Mouse (Mus musculus) midbrain, embryonic 12.5 days (tissue): Measurements from ENCODE around the gene Pcolce. TPM values are rescaled to one million over a fixed set of nuclear protein-coding genes. Genes with fewer than 3 reads are reported as not detected.
A peak's percentile ranks its signal among the peaks of the same experiment; 100 is the strongest.

ENCODE experiments used
- ATAC-seq: fragments of 200-750 bp; cut with Nextera tagmentation; 2 replicates; pipeline ENCODE4 v1.8.0; 2017; ENCODE audit warnings: low read depth, moderate TSS enrichment, moderate library complexity; ENCODE audit not compliant: low FRiP score
- H3K27ac ChIP-seq: fragments of 300-500 bp; sonication (generic); replicated peaks from 2 replicates; pipeline ENCODE4 v1.5.1; 2016; ENCODE audit warnings: mild to moderate bottlenecking
- H3K27me3 ChIP-seq: fragments of 300-500 bp; sonication (generic); 2 replicates; pipeline ENCODE4 v1.6.1; 2016; ENCODE audit warnings: mild to moderate bottlenecking
- H3K36me3 ChIP-seq: fragments of 300-500 bp; sonication (generic); 2 replicates; pipeline ENCODE4 v1.6.1; 2016
- H3K4me1 ChIP-seq: fragments of 300-500 bp; sonication (generic); 2 replicates; pipeline ENCODE4 v1.6.1; 2016
- H3K4me2 ChIP-seq: fragments of 300-500 bp; sonication (generic); replicated peaks from 2 replicates; pipeline ENCODE4 v1.6.1; 2016; ENCODE audit warnings: mild to moderate bottlenecking, moderate library complexity
- H3K4me3 ChIP-seq: fragments of 300-500 bp; sonication (generic); 2 replicates; pipeline ENCODE4 v1.5.1; 2016; ENCODE audit warnings: mild to moderate bottlenecking
- H3K9ac ChIP-seq: fragments of 300-500 bp; sonication (generic); replicated peaks from 2 replicates; pipeline ENCODE4 v1.6.1; 2016; ENCODE audit warnings: mild to moderate bottlenecking, moderate library complexity
- H3K9me3 ChIP-seq: fragments of 300-500 bp; sonication (generic); 2 replicates; pipeline ENCODE4 v1.6.1; 2016; ENCODE audit warnings: mild to moderate bottlenecking
- WGBS: fragments of 180-500 bp; shearing (Covaris S2); methylation state at CpG from one replicate; pipeline ENCODE4 v1.1.7; 2016; 5-methylcytosine and 5-hydroxymethylcytosine counted together
- polyA plus RNA-seq: library from polyadenylated mRNA; unstranded; fragments of >200 nt; fragmentation: Nextera tagmentation; extraction: Ambion mirVana; gene quantifications from 2 replicates; pipeline ENCODE4 v1.2.1, GENCODE M21; 2016

The Pcolce gene
- polyA plus RNA-seq, 1 experiment from 2014 or later: 68.9 TPM

GRCm38 (mm10) chr5:137583670-137584169 is 29.9 kb downstream of the Pcolce start:
- WGBS: 17% methylated on average over 27 of the region's 27 CpGs
- H3K36me3 ChIP-seq: no peaks in the 10 kb centered on the region
- ATAC-seq: peak; percentile 66
- peaks cover 4% of the 10 kb centered on the region; the same call in 1 of the 2 replicates for H3K4me1 ChIP-seq
- H3K27ac ChIP-seq: peak overlapping the region; percentile 52; the same call in 1 of the 2 replicates
- H3K9me3 ChIP-seq: no peaks in the 10 kb centered on the region
- H3K9ac ChIP-seq: peak overlapping the region; percentile 41
- H3K27me3 ChIP-seq: peaks cover 18% of the 10 kb centered on the region
- peak overlapping the region; percentile 34 for H3K4me3 ChIP-seq
- peak overlapping the region; percentile 51 for H3K4me2 ChIP-seq

GRCm38 (mm10) chr5:137582702-137583101 is 30.9 kb downstream of the Pcolce start:
- H3K36me3 ChIP-seq: no peaks in the 10 kb centered on the region
- H3K9ac ChIP-seq: no peak overlapping the region
- H3K27ac ChIP-seq: no peak overlapping the region
- H3K4me1 ChIP-seq: peaks cover 4% of the 10 kb centered on the region; the same call in 1 of the 2 replicates
- H3K4me3 ChIP-seq: no peak overlapping the region
- ATAC-seq: no peak
- H3K27me3 ChIP-seq: peaks cover 18% of the 10 kb centered on the region
- WGBS: 40% methylated on average over 8 of the region's 8 CpGs
- no peaks in the 10 kb centered on the region for H3K9me3 ChIP-seq
- H3K4me2 ChIP-seq: 0 out of 2 replicates have a peak overlapping the region, but pooled peaks have one; percentile 51

DNA sequence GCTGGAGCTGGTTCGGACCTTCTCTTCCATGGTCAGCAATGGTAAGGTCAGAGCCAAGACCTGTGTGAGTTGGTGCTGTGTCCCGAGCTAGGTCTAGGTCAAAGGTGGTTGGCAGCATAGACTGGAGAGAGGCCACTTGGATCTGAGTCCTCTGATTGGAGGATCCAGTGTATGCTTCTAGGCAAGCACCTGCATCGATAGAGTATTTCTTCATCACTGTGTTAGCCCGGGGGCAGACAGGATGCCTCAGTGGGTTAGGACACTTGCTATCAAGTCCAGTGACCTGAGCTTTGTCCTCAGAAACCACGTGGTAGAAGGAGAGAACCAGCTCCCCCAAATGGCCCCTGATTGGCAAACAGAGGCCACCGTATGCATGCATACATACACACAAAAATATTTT is 33.3 kb downstream of the Pcolce start:
- H3K36me3 ChIP-seq: no peaks in the 10 kb centered on the region
- no peak for ATAC-seq
- H3K4me3 ChIP-seq: no peak overlapping the region
- H3K9me3 ChIP-seq: no peaks in the 10 kb centered on the region
- no peak overlapping the region for H3K9ac ChIP-seq
- H3K4me2 ChIP-seq: no peak overlapping the region
- WGBS: 81% methylated on average over 6 of the region's 6 CpGs
- peaks cover 4% of the 10 kb centered on the region; the same call in 1 of the 2 replicates for H3K4me1 ChIP-seq
- H3K27me3 ChIP-seq: peaks cover 25% of the 10 kb centered on the region
- no peak overlapping the region for H3K27ac ChIP-seq

DNA sequence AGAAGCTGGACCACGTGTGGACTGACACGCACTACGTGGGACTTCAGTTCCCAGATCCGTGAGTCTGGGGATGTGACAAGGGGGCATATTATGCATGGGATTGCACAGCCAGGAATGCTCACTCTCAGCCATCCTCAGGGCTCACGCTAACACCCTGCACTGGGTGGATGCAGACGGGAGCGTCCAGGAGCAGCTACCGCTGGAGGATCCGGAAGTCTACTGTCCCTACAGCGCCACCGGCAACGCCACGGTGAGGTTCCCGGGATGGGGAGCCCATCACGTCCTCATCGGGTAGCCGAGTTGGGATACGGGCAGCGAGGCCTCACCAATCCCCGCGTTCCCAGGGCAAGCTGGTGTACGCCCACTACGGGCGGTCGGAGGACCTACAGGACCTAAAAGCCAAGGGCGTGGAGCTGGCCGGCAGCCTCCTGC is 39.1 kb downstream of the Pcolce start:
- peak overlapping the region; percentile 5; the same call in 1 of the 2 replicates for H3K9ac ChIP-seq
- ATAC-seq: peak; percentile 41; the same call in 1 of the 2 replicates
- no peaks in the 10 kb centered on the region for H3K9me3 ChIP-seq
- peak overlapping the region; percentile 30 for H3K4me3 ChIP-seq
- no peaks in the 10 kb centered on the region for H3K36me3 ChIP-seq
- H3K27me3 ChIP-seq: peaks cover 20% of the 10 kb centered on the region; the same call in 1 of the 2 replicates
- 9% methylated on average over 27 of the region's 27 CpGs for WGBS
- no peaks in the 10 kb centered on the region; the same call in 1 of the 2 replicates for H3K4me1 ChIP-seq
- no peak overlapping the region for H3K27ac ChIP-seq
- H3K4me2 ChIP-seq: peak overlapping the region; percentile 52

DNA sequence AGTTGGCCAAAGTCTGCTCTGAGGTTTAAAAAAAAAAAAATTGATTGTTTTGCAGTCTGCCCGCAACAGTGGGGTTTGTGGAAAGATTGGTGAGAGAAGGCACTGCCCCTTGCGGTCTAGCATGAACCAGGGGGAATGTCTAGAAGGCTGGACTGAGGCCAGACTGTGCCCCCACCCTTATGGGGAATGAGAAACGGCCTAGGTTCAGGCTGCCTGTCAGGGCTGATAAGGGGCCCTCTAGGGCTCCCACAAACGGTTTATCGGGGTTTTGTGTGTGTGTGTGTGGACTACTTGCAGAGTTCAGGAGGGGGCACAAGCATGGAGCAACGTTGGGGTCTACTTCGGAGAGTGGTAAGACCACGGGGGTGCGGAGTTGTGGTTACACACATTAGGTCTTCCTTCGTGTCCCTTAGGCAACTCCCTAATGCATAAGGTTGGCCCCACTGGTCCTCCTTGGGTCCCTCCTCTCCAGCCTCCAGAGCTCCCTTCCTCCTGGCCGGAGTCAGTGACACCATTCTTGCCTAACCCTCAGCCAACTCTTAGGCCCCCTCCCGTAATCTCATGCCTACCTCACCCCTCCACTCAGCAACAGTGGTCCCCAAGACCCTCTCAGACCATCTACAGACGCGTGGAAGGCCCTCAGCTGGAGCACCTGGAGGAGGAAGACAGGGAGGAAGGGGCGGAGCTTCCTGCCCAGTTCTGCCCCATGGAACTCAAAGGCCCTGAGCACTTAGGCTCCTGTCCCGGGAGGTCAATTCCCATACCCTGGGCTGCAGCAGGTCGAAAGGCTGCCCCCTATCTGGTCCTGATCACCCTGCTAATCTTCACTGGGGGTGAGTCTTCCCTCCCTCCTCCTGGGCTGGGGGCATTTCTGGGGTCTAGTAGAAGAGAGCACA is 42.6 kb downstream of the Pcolce start:
- H3K36me3 ChIP-seq: no peaks in the 10 kb centered on the region
- H3K27ac ChIP-seq: no peak overlapping the region
- ATAC-seq: no peak
- 83% methylated on average over 17 of the region's 17 CpGs for WGBS
- no peak overlapping the region for H3K9ac ChIP-seq
- no peak overlapping the region for H3K4me3 ChIP-seq
- H3K27me3 ChIP-seq: peaks cover 17% of the 10 kb centered on the region; the same call in 1 of the 2 replicates
- H3K9me3 ChIP-seq: no peaks in the 10 kb centered on the region
- H3K4me2 ChIP-seq: no peak overlapping the region
- no peaks in the 10 kb centered on the region; the same call in 1 of the 2 replicates for H3K4me1 ChIP-seq

DNA sequence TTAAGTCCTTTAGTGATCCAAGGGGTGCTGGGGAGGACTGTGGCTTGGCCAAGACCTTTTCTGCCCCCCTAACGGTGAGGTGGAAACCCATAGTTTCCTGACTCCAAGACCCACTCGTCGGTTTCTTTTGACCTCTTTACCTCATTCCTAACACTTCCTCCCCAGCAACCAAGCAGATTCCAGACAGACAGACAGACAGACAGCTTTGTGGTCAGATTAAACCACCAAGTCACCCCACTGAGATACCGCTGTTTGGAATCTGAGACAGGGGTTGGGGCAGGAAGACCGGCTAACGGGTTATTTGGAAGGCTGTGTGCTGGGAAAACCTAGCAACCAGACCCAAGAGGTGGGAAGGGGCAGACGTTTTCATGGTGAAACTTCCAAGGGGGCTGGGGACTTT is 43.4 kb downstream of the Pcolce start:
- peaks cover 13% of the 10 kb centered on the region; the same call in 1 of the 2 replicates for H3K27me3 ChIP-seq
- 59% methylated on average over 7 of the region's 7 CpGs for WGBS
- ATAC-seq: no peak
- no peaks in the 10 kb centered on the region; the same call in 1 of the 2 replicates for H3K4me1 ChIP-seq
- no peak overlapping the region for H3K4me2 ChIP-seq
- H3K9me3 ChIP-seq: no peaks in the 10 kb centered on the region
- H3K9ac ChIP-seq: no peak overlapping the region
- no peak overlapping the region for H3K4me3 ChIP-seq
- no peak overlapping the region for H3K27ac ChIP-seq
- no peaks in the 10 kb centered on the region for H3K36me3 ChIP-seq

GRCm38 (mm10) chr5:137569665-137570064 is 43.9 kb downstream of the Pcolce start, which contains the start of gene Tfr2:
TSS of gene Tfr2 (plus strand) at chr5:137569840.
- no peaks in the 10 kb centered on the region for H3K9me3 ChIP-seq
- no peak within 1 kb of the TSS for H3K9ac ChIP-seq
- H3K27me3 ChIP-seq: peaks cover 8% of the 10 kb centered on the region; the same call in 1 of the 2 replicates
- H3K36me3 ChIP-seq: no peaks in the 10 kb centered on the region
- no peak for ATAC-seq
- H3K4me3 ChIP-seq: no peak within 1 kb of the TSS
- no peak within 1 kb of the TSS for H3K27ac ChIP-seq
- H3K4me1 ChIP-seq: no peaks in the 10 kb centered on the region; the same call in 1 of the 2 replicates
- WGBS: 43% methylated on average over 9 of the region's 9 CpGs
- H3K4me2 ChIP-seq: no peak within 1 kb of the TSS

DNA sequence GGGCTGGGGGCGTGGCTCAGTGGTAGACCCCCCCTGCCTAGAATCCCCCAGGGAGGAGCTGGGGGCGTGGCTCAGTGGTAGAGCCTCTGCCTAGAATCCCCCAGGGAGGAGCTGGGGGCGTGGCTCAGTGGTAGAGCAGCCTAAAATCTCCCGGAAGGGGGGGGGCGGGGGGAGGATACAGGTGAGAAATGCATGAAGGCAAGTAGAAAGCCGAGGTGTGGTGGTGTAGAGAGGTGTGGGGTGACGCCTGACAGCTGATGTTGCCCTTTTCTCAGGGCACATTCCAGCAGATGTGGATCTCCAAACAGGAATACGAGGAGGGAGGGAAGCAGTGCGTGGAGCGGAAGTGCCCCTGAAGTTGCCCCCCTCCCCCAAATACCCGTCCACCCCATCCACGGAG is 44.6 kb downstream of the Pcolce start:
- no peaks in the 10 kb centered on the region for H3K36me3 ChIP-seq
- no peak for ATAC-seq

DNA sequence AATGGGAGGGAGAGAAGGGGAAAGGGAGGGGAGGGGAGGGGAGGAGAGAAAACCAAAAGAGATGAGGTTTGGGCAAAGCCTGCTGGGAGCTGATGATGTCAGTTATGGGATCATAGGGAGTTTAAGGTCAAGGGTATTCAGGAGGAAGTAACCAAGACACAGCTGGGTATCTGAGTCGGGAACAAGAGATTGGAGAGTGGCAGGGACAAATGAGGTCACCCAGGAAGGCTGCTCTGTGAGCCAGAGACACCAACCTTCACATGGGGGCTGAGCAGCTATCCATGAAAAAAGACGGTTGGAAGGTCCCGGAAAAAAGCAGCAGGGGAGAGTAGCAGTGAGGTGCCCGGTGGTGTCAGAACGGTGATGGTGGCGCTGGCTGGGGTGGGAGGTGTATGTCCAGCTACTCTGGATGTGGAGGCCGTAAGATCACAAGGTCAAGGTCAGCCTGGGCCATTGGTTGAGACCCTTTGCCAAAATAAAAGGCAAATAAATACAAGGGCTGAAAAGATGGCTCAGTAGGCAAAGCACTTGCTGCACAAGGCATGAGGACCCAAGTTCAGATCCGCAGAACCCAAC is 45.3 kb downstream of the Pcolce start:
- H3K27me3 ChIP-seq: no peaks in the 10 kb centered on the region
- ATAC-seq: no peak
- no peaks in the 10 kb centered on the region for H3K36me3 ChIP-seq
- H3K4me2 ChIP-seq: no peak overlapping the region
- no peak overlapping the region for H3K9ac ChIP-seq
- WGBS: 85% methylated on average over 8 of the region's 8 CpGs
- no peak overlapping the region for H3K4me3 ChIP-seq
- H3K4me1 ChIP-seq: no peaks in the 10 kb centered on the region
- no peaks in the 10 kb centered on the region for H3K9me3 ChIP-seq
- H3K27ac ChIP-seq: no peak overlapping the region

More for the DNA sequence above, 44.6 kb downstream of the Pcolce start:
- H3K27me3 ChIP-seq: peaks cover 4% of the 10 kb centered on the region; the same call in 1 of the 2 replicates
- no peak overlapping the region for H3K4me2 ChIP-seq
- WGBS: 72% methylated on average over 11 of the region's 12 CpGs
- no peaks in the 10 kb centered on the region for H3K9me3 ChIP-seq
- H3K4me3 ChIP-seq: no peak overlapping the region
- no peaks in the 10 kb centered on the region for H3K4me1 ChIP-seq
- no peak overlapping the region for H3K27ac ChIP-seq
- no peak overlapping the region for H3K9ac ChIP-seq

DNA sequence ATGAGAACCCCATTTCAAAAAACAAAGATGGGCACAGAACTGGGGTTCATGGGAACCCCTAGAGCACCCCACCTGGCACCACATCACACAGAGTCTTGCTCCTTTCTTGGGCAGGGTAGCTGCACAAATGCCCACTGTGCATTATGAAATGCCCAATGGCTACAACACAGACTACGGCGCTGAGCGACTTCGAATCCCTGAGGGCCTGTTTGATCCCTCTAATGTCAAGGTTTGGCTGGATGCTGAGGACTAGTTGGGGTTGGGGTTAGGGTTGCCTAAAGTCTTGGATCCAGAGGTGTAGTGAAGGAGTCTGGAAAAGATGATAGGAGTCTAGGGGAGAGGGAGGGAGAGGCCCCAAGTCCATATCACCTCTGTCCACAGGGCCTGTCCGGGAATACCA is 47.2 kb downstream of the Pcolce start:
- H3K9me3 ChIP-seq: no peaks in the 10 kb centered on the region
- no peak overlapping the region for H3K4me3 ChIP-seq
- H3K36me3 ChIP-seq: no peaks in the 10 kb centered on the region
- no peak overlapping the region for H3K27ac ChIP-seq
- no peak overlapping the region for H3K4me2 ChIP-seq
- no peak for ATAC-seq
- no peaks in the 10 kb centered on the region for H3K27me3 ChIP-seq
- 95% methylated on average over 5 of the region's 5 CpGs for WGBS
- H3K9ac ChIP-seq: no peak overlapping the region
- H3K4me1 ChIP-seq: no peaks in the 10 kb centered on the region

GRCm38 (mm10) chr5:137565744-137566143 is 47.8 kb downstream of the Pcolce start:
- no peak overlapping the region for H3K27ac ChIP-seq
- no peak for ATAC-seq
- no peak overlapping the region for H3K9ac ChIP-seq
- H3K4me1 ChIP-seq: no peaks in the 10 kb centered on the region
- no peaks in the 10 kb centered on the region for H3K36me3 ChIP-seq
- WGBS: 75% methylated on average over 6 of the region's 6 CpGs
- H3K27me3 ChIP-seq: no peaks in the 10 kb centered on the region
- H3K4me3 ChIP-seq: no peak overlapping the region
- H3K4me2 ChIP-seq: no peak overlapping the region
- no peaks in the 10 kb centered on the region for H3K9me3 ChIP-seq

- Histone ChIP-seq H3K27me3 (0 out of 2 replicates have a peak, but pooled peaks cover 5% of the 10 kb centered on the region), H3K36me3 (no peaks in the 10 kb centered on the region), H3K4me1 (no peaks in the 10 kb centered on the region), H3K27ac (no peak overlapping the region), H3K9me3 (no peaks in the 10 kb centered on the region), H3K4me2 (no peak overlapping the region), H3K9ac (no peak overlapping the region), H3K4me3 (no peak overlapping the region)
- 73% methylated on average over 10 of the region's 10 CpGs for WGBS
- no peak for ATAC-seq
These were observed 50.6 kb downstream of the Pcolce start for GRCm38 (mm10) chr5:137562965-137563364.
